Mouse (Mus musculus) brain, embryonic 14.5 days (tissue): ENCODE measurements at regions not wholly inside any gene's neighbourhood (a gene's known extent, or its start where the extent isn't known, plus 50 kb on each side); places are given as distances from the start of the nearest gene placed in this dataset.
A peak's percentile ranks its signal among the peaks of the same experiment; 100 is the strongest.

Experiments
- DNase-seq: peaks from one replicate; pipeline ENCODE4 v3.0.0-alpha.2; 2011; ENCODE audit warnings: low read depth
- CTCF ChIP-seq: fragments of 200-500 bp; IDR thresholded peaks from 2 replicates; pipeline ENCODE4 v1.5.1; 2012; ENCODE audit warnings: inconsistent platforms, mild to moderate bottlenecking, moderate library complexity, borderline replicate concordance; ENCODE audit not compliant: insufficient read depth, insufficient read length; ENCODE audit errors: extremely low read depth
- POLR2A ChIP-seq: fragments of 200-500 bp; IDR thresholded peaks from 2 replicates; pipeline ENCODE4 v1.6.1; 2012; ENCODE audit warnings: mild to moderate bottlenecking, inconsistent platforms, borderline replicate concordance; ENCODE audit not compliant: poor library complexity, insufficient read depth, insufficient read length, severe bottlenecking; ENCODE audit errors: extremely low read depth

GRCm38 (mm10) chr11:117057451-117057850, 57.5 kb upstream of the Sec14l1 start:
- peak; percentile 90 for DNase-seq
- TF ChIP-seq POLR2A, result no peak
- TF ChIP-seq CTCF, result peak; percentile 74

DNA sequence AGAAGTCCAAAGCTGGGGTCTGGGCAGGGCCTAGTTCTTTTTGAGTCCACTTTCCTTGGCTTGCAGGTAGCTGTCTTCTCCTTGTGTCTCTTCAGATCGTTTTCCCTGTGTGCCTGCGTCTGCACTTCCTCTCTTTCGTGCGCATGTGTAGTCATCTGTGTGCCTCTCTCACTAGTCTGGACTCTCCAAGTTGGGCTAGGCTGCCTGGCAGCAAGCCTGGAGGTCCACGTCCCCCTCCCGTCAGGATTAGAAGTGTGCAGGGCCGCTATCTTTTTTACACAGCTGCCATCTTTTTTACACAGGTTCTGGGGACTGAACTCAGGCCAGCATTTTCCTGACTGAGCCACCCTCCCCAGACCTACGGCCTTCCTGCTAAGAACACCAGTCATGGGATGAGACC, 55.8 kb upstream of the Sec14l1 start:
- peak; percentile 78 for DNase-seq
- TF ChIP-seq POLR2A (no peak), CTCF (no peak)

GRCm38 (mm10) chr11:117059981-117060705, 54.8 kb upstream of the Sec14l1 start:
- TF ChIP-seq POLR2A (no peak), CTCF (no peak)
- peak; percentile 93 for DNase-seq

DNA sequence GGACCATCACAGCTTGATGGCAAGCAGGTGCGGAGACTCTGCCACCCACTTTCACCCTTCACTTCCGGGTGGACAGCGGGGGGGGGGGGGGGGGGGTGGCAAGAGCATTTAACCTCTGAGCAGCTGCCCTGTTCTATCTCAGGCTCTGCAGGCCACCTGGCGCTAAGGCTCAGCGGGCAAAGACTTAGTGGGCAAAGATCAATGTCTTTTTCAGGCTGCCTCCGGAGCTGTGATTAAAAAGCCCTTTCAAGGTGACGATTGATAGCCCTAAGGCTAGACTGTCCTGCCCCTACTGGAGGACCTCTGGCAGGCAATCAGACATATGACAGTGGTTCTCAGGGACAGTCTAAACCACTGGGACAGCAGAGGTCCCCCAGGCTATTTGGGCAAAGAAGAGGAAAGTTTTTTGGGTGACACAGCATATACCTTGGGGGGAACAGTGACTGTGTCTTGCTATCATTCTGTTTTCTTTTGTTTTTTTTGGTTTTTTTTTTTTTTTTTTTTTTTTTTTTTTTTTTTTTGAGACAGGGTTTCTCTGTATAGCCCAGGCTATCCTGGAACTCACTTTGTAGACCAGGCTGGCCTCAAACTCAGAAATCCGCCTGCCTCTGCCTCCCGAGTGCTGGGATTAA, 54.1 kb upstream of the Sec14l1 start:
- no peak for TF ChIP-seq CTCF
- no peak for TF ChIP-seq POLR2A
- DNase-seq, result peak; percentile 45

GRCm38 (mm10) chr11:117062772-117063499, 52.0 kb upstream of the Sec14l1 start:
- peak; percentile 87 for DNase-seq
- TF ChIP-seq CTCF (no peak), POLR2A (no peak)
